Mouse (Mus musculus) testis, postnatal 14 days (tissue): Measurements from ENCODE around the gene Gm3264.
A peak's percentile ranks its signal among the peaks of the same experiment; 100 is the strongest.
"Not testable (repeated sequence)": the region's sequence is repeated elsewhere in the genome, so short reads cannot be mapped to it uniquely, and the experiment has no call there.

Experiments used
- DNase-seq: peaks from one replicate; pipeline ENCODE4 v3.0.0; 2021; ENCODE audit warnings: low spot score

Gm3264 gene

GRCm38 (mm10) chr14:4855299-4855980 lies at the start of gene Gm3264:
Gene Gm3264 (plus strand): TSS chr14:4855576.
- DNase-seq: peak; percentile 3

- DNase-seq: peak; percentile 4
Observed at GRCm38 (mm10) chr14:4806421-4806820, 49.0 kb upstream of the Gm3264 start.

- not testable (repeated sequence) for DNase-seq
Observed at GRCm38 (mm10) chr14:4821950-4822349, 33.4 kb upstream of the Gm3264 start.

GRCm38 (mm10) chr14:4837806-4838205 lies 17.6 kb upstream of the Gm3264 start, which contains the start of gene Gm3269:
Gene Gm3269 (plus strand): TSS chr14:4838106.
- not testable (repeated sequence) for DNase-seq

- not testable (repeated sequence) for DNase-seq
Observed at GRCm38 (mm10) chr14:4892116-4892515, 36.7 kb downstream of the Gm3264 start, which contains the start of gene Gm3278. Gene Gm3278 (plus strand): TSS chr14:4892416.
